Mouse (Mus musculus) thymus, postnatal 14 days (tissue): Measurements from ENCODE around the gene Amy2a2.
"Not testable (repeated sequence)": the region's sequence is repeated elsewhere in the genome, so short reads cannot be mapped to it uniquely, and the experiment has no call there.

Source experiments
- DNase-seq: peaks from one replicate; pipeline ENCODE4 v3.0.0; 2021

Amy2a2 gene

GRCm38 (mm10) chr3:113356558-113356957 lies at the start of gene Amy2a2:
TSS of gene Amy2a2 (minus strand) at chr3:113356658.
- not testable (repeated sequence) for DNase-seq

- DNase-seq, result not testable (repeated sequence)
Observed at GRCm38 (mm10) chr3:113345484-113345883, 11.0 kb downstream of the Amy2a2 start.

- not testable (repeated sequence) for DNase-seq
Observed at GRCm38 (mm10) chr3:113323952-113324351, 32.5 kb downstream of the Amy2a2 start, which contains the start of gene Amy2a3. TSS of gene Amy2a3 (minus strand) at chr3:113324052.

- DNase-seq, result not testable (repeated sequence)
Observed at GRCm38 (mm10) chr3:113312937-113313336, 43.5 kb downstream of the Amy2a2 start.
